Mouse (Mus musculus): ENCODE data around the gene Traf3ip3. TPM values are rescaled to one million over a fixed set of nuclear protein-coding genes. Genes with fewer than 3 reads are reported as not detected.

The Traf3ip3 gene
- 9.9 and 11.5 TPM in 2 replicates for polyA plus RNA-seq (2012; rRNA removed)

GRCm38 (mm10) chr1:193201383-193201778 lies at the start of gene Traf3ip3:
Gene Traf3ip3 (minus strand): TSS chr1:193201703.

GRCm38 (mm10) chr1:193207503-193207902 lies 6.0 kb upstream of the Traf3ip3 start, which contains the start of gene Lamb3:
Gene Lamb3 (plus strand): TSS chr1:193207699.

GRCm38 (mm10) chr1:193167746-193168145 lies 33.8 kb downstream of the Traf3ip3 start, which contains the start of gene A130010J15Rik:
Gene A130010J15Rik (plus strand): TSS chr1:193168046.

GRCm38 (mm10) chr1:193152872-193153271 lies 48.6 kb downstream of the Traf3ip3 start, which contains the start of gene Irf6:
Gene Irf6 (plus strand): TSS chr1:193153111.

GRCm38 (mm10) chr1:193129786-193130455 lies 71.6 kb downstream of the Traf3ip3 start, which contains the start of gene Diexf:
Gene Diexf (minus strand): TSS chr1:193130272.

Other genes starting within 250 kb of the Traf3ip3 start
- gene Syt14, start 165.9 kb downstream of the Traf3ip3 start, polyA plus RNA-seq (2012; rRNA removed), result 1.9 and 2.3 TPM in 2 replicates
- gene Diexf, start 71.4 kb downstream of the Traf3ip3 start, polyA plus RNA-seq (2012; rRNA removed), result 7.0 and 7.8 TPM in 2 replicates
- 12.9 and 15.1 TPM in 2 replicates for gene Irf6, start 48.6 kb downstream of the Traf3ip3 start, polyA plus RNA-seq (2012; rRNA removed)
- 2.2 and 2.6 TPM in 2 replicates for gene A130010J15Rik, start 33.7 kb downstream of the Traf3ip3 start, polyA plus RNA-seq (2012; rRNA removed)
- 1.4 and 2.2 TPM in 2 replicates for gene Lamb3, start 6.0 kb upstream of the Traf3ip3 start, polyA plus RNA-seq (2012; rRNA removed)
- gene Hsd11b1, start 62.4 kb upstream of the Traf3ip3 start, polyA plus RNA-seq (2012; rRNA removed), result 121 and 154 TPM in 2 replicates
- 364 and 512 TPM in 2 replicates for gene G0s2, start 71.5 kb upstream of the Traf3ip3 start, polyA plus RNA-seq (2012; rRNA removed)
- gene Camk1g, start 168.6 kb upstream of the Traf3ip3 start, polyA plus RNA-seq (2012; rRNA removed), result 0.26 and 0.28 TPM in 2 replicates

All from liver, embryonic 18 days (tissue).